Mouse (Mus musculus): ENCODE measurements around the gene Hpcal4. TPM values are rescaled to one million over a fixed set of nuclear protein-coding genes. Genes with fewer than 3 reads are reported as not detected.

Gene Hpcal4
- polyA plus RNA-seq, 1 experiment = 0.12 TPM

DNA sequence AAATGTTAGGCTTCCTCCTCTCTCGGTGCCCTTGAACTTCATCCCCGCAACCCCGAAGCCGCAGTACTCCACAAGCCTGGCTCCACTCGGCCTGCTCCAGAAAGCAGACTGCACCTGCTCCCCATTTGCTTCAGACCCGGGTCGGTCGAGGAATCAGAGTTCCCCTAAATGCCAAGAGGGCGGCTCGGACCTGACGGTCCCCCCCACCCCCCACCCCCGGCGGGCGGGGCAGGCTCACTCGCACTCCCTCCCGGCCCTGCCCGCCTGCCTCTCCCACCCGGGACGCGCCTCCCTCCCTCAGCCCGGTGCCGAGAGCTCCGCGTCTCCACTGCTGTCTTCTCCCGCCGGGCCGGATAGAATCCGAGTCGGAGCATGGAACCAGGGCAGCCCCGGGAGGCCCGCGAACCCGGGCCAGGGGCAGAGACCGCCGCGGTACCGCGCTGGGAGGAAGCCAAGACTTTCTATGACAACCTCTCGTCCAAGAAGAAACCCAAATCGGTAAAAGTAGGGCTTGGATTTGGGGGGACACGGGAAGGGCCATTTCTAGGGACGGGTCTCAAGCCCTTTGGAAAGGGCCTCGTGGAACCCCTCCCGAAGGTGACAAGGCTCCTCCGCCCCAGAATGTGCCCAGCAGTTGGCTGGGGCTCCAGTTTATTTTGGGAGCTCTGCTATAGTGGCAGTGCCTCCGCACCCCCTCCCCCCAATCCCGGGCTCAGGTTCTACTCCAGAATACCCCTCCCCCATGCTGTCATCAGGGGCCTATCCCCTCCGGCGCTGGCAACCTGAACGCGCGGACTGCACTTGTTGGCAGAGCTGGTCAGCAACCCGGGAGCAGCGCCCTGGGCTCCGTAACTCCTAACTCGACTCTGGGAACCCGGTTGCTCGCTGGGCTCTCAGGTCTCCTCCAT is 18.4 kb downstream of the Hpcal4 start, which contains the start of gene Nt5c1a:
Nt5c1a (plus strand) TSS at position 319 of the 908 bp plus-strand sequence.
- DNase-seq (ENCODE audit: low spot score) = peak; percentile 34

GRCm38 (mm10) chr4:123202094-123202420 is 19.0 kb downstream of the Hpcal4 start:
- no peak for DNase-seq (ENCODE audit: low spot score)

DNA sequence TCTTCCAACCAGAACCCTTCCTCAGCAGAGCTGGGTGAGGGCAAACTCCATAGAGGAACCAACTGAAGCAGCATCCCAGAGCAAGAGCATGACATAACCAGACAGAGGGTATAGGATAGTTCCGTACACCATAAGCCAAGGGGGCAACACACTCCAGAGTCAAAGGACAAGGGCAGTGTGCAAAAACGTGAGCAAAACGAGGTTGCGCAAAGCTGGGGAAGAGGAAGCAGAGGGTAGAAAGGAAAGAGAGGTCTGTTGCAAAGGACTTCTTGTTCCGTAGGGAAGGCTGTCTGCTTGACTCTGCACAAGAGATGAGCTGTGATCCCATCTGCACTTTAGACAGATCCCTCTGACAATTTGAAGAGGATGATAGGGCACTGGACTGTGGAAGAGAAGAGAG is 24.3 kb downstream of the Hpcal4 start:
- DNase-seq (ENCODE audit: low spot score) = no peak

DNA sequence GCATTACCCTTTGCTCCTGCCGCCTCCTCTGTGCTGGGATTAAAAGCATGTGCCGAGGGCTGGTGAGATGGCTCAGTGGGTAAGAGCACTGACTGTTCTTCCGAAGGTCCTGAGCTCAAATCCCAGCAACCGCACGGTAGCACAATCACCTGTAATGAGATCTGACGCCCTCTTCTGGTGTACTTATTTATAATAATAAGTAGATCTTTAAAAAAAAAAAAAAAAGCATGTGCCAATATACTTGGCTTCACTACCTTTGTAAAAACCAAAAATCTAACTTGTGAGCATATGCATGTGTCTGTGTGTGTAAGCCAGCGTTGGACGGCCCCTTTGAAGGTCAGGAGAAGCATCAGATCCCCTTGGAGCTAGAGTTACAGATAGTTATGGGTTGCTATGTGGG is 28.0 kb downstream of the Hpcal4 start:
- no peak for DNase-seq (ENCODE audit: low spot score)

DNA sequence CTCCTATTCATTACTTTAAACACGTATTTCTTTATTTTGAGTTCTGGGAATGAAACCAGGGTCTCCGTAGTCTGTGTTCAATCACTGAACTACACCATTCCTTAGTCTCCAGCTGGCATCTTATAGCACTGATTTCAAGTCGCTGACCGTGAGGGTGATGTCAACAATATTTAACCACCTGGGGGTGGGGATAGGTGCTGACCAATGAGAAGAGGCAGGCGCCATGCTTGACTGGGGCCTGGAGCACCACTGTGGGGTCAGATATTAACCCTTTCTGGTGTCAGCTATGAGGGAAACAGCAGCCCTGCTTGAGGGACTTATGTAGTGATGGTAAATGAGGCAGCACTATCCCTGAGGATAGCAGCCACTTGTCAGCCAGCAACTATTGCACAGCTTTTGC is 28.4 kb downstream of the Hpcal4 start:
- DNase-seq (ENCODE audit: low spot score) = no peak

- no peak for DNase-seq (ENCODE audit: low spot score)
Observed at GRCm38 (mm10) chr4:123212330-123212729, 29.3 kb downstream of the Hpcal4 start.

DNA sequence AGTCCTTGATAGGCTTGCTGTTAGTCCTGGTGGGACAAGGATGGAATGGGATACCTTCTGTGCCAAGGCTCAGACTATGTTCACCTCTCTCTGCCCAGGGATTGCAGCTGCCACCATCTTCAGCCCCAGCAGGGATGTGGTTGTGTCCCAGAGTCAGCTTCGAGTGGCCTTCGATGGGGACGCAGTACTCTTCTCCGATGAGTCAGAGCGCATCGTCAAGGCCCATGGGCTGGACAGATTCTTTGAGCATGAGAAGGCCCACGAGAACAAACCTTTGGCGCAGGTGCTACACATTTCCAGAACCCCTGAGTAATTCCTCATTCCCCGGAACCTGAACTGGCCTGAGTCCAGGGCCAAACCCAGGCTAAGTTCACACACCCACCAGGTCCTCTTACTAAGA is 30.9 kb downstream of the Hpcal4 start:
- DNase-seq (ENCODE audit: low spot score) = no peak

DNA sequence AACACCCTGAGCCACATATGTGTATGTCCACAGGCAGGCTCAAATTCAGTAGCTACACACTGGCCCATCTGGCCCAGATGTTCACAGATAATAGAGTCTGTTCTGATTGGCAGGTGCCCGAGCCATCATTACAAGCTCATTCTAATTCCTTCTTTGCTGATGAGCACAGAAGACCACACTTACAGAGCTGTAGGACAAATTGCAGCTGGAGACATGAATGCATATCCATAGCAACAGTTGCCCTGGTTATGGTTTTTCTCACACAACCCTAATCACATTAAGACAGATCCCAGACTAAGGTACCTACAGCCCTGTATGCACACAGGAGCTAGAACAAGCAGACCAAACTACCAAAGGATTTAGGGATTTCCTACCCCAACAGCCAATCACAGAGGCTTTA is 32.3 kb downstream of the Hpcal4 start:
- DNase-seq (ENCODE audit: low spot score) = no peak

- DNase-seq (ENCODE audit: low spot score) = no peak
Observed at GRCm38 (mm10) chr4:123216782-123217181, 33.8 kb downstream of the Hpcal4 start.

DNA sequence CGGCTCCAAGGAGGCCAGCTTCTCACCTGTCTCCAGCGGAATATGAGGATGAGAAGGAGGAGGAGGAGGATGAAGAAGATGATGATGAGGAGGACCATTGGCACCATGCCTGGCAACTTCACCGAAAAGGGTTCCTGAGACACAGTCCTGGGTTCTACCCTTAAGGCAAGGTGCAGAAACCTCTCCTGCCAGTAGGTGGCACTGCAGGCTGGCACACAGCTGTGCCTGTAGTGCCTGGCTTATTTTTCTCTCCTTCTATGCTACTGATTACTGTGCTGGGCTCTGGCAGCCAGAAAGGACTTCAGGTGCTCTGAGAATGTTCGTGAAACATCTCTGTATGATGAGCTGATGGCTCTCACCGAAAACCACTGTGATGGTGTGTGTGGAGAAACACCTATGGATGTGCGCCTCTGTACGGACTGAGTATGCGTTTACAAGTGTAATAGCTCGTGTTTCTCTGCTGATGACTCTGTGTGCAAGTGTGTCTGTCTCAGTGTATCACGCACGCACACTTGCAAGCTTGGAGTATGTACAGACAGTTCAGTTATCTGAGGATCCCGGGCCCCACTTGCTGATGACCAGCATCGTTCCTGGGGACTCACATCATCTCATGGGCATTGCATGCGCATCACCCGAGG is 36.8 kb downstream of the Hpcal4 start:
- peak; percentile 59 for DNase-seq (ENCODE audit: low spot score)

- DNase-seq (ENCODE audit: low spot score) = no peak
Observed at GRCm38 (mm10) chr4:123220637-123221036, 37.6 kb downstream of the Hpcal4 start.

DNA sequence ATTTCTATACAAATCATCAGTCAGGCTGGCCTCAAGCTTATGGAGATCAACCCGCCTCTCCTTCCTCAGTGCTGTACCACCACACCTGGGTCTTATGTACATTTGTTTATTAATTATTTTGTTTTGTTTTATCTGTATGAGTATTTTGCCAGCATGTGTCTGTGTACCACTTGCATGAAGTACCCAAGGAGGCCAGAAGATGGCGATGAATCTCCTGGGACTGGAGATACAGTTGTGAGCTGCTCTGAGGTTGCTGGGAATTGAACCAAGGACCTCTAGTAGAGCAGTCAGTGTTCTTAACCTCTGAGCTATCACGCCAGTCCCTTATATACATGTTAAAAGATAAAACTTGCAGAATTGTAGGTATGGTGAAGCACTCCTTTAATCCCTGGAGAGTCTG is 40.3 kb downstream of the Hpcal4 start:
- no peak for DNase-seq (ENCODE audit: low spot score)

GRCm38 (mm10) chr4:123225718-123226403 is 42.8 kb downstream of the Hpcal4 start:
- no peak for DNase-seq (ENCODE audit: low spot score)

DNA sequence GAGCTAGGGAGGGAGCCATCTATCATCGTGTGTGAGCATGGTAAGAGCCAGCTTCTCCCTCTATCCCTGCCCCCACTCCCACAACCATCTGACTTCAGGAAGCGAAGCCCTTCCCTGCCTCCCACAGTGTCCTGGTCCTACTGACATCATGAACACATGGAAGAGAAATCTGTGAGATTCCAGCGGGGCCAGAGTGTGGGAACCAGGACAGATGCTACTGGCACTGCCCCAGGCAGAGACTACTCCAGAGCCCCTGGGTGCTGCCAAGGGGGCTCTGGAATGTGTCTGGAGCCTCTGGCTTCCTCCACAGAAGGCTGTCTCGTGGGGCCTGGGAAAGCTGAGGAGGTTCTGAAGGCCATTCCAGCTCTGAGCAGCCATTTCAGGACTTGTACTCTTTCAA is 44.7 kb downstream of the Hpcal4 start:
- no peak for DNase-seq (ENCODE audit: low spot score)

- DNase-seq (ENCODE audit: low spot score) = no peak
Observed at GRCm38 (mm10) chr4:123228270-123228669, 45.2 kb downstream of the Hpcal4 start.

GRCm38 (mm10) chr4:123229166-123229565 is 46.1 kb downstream of the Hpcal4 start:
- no peak for DNase-seq (ENCODE audit: low spot score)

DNA sequence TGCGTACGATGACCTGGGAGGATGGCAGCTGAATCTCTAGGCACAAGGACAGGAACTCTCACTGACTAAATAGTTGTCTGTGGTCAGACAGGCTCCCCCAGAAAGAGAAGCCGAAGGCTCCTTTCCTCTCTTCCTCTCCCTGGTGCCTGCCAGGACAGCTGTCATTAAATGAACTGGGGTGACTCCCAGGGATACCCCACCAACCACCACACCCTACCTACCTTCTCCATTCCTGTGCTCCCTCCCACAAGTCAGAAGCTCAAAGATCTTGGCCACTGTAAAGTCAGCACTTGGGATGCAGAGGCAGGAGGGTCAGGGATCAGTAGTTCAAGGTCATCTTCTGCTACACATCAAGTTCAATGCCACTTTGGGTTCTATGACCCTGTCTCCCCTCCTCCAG is 49.8 kb downstream of the Hpcal4 start:
- DNase-seq (ENCODE audit: low spot score) = no peak

GRCm38 (mm10) chr4:123233492-123234084 is 50.6 kb downstream of the Hpcal4 start, which contains the start of gene Heyl:
TSS of gene Heyl (plus strand) at chr4:123233556.
- no peak for DNase-seq (ENCODE audit: low spot score)

GRCm38 (mm10) chr4:123235835-123236430 is 52.9 kb downstream of the Hpcal4 start:
- no peak for DNase-seq (ENCODE audit: low spot score)

GRCm38 (mm10) chr4:123236431-123237031 is 53.5 kb downstream of the Hpcal4 start:
- DNase-seq (ENCODE audit: low spot score) = no peak

Data from urinary bladder, adult 2 months (tissue).